Mouse (Mus musculus) lung, postnatal 14 days (tissue): ENCODE data around the gene Psip1.
"Not testable (repeated sequence)": the region's sequence is repeated elsewhere in the genome, so short reads cannot be mapped to it uniquely, and the experiment has no call there.

Experiments used
- DNase-seq: peaks from one replicate; pipeline ENCODE4 v3.0.0; 2021

Gene Psip1

DNA sequence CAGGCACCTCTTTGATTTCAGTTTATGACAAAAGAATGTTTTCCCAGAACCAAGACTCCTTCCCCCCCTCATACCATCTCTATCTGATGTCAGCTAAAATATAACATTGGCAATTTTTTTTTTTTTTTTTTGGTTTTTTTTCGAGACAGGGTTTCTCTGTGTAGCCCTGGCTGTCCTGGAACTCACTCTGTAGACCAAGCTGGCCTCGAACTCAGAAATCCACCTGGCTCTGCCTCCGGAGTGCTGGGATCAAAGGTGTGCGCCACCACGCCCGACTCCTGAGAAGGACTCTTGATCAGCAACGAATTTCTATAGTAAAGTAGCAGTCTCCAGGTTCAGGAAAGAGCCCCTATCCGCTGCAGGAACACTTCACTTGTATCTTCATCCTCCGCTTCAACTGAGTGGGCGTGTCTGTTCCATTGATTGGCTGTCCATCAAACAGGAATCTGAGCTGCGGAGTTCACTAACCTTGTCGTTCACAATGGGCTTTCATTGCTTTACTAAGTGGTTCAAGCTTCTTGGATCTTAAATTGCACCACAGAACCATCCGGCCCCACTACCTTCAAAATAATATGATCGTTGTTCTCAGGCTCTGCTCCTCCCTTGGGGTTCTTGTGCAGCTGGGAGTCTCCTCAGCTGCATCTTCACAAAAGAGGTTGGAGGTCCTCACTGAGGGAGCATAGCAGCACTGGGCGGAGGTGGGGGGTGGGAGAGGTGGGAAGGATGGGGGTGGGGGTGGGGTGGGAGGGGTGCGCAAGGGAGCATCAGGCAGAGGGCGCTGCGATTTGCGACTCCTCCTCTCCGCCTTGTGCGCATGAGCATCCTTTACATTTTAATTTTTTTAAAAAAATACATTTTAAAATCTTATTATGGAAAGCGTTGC, 14.1 kb upstream of the Psip1 start:
- no peak for DNase-seq

DNA sequence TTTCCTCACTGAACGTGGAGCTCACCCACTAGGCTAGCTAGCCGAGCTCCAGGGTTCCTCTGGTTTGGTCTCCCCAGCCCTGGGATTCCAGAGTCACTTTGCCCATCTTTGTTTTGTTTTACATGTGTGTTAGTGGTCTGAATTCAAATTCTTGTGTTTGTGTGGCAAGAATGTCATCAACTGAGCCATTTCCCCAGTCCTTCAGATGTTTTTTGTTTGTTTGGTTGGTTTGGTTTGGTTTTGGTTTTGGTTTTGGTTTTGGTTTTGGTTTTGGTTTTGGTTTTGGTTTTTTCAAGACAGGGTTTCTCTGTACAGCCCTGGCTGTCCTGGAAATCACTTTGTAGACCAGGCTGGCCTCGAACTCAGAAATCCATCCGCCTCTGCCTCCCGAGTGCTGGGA, 10.8 kb upstream of the Psip1 start:
- DNase-seq, result not testable (repeated sequence)

GRCm38 (mm10) chr4:83493112-83493511, 6.9 kb upstream of the Psip1 start:
- DNase-seq, result no peak

- DNase-seq, result no peak
Observed at GRCm38 (mm10) chr4:83489121-83489520, 2.9 kb upstream of the Psip1 start.

- peak; percentile 82 for DNase-seq
Observed at GRCm38 (mm10) chr4:83485735-83486116, 533 bp downstream of the Psip1 start.

DNA sequence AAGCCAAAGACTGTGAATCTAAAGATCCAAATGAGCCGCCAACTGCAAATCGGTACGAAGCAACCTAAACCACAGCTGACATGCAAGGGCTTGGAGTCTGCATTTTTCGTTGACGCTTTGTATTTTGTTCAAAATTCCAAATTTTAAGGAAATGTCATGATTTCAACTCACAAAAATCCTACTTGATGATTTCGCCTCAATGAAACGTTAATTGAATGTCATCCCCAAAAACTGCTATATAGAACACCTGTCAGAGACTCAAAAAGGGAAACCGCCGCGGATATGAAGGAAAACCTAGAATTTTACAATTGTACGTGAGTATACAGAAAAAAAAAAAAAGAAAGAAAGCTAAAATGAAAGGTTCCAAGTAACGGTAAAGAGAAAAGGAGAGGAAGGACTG, 1.0 kb downstream of the Psip1 start:
- DNase-seq, result no peak

DNA sequence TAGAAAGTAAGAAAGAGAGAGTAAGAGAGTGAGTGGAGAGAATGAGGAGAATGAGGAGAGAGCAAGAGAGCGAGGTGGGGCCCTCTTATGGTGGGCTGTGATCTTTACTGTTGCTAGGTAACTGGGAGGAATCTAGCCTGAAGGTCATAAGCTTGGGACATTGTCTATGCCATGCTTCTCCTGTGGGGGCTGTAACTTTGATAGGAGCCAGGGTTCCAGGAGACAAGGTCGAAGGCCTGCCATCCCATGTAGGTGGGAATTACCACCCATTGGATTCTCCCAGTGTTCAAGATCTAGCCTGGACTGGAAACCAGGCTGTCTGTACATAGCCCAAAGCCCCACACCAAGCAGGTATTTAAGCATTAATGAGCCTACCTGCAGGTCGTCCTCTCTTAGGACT, 18.1 kb downstream of the Psip1 start:
- no peak for DNase-seq

GRCm38 (mm10) chr4:83467615-83468014, 18.6 kb downstream of the Psip1 start:
- no peak for DNase-seq

- no peak for DNase-seq
Observed at GRCm38 (mm10) chr4:83464827-83465226, 21.4 kb downstream of the Psip1 start.

- no peak for DNase-seq
Observed at GRCm38 (mm10) chr4:83460106-83460505, 26.2 kb downstream of the Psip1 start.

DNA sequence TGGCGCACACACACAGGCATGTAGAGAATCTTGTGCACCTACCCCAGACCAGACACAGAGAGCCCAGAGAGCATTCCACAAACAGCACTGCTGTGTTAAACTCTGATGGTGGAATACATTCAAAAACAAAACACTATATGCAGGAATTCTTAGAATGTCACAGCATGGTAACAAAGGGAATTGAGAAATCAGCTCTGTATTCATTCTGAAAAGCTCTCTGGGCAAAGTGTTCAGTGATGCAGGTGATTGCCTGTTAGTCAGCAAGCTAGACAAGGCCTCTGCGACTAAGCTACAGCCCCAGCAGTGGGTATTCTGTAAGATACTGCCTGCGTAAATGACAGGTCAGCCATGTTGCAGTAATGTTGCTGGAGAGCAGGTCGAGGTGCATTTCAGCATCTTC, 35.5 kb downstream of the Psip1 start:
- DNase-seq, result no peak

- DNase-seq, result no peak
Observed at GRCm38 (mm10) chr4:83441050-83441449, 45.2 kb downstream of the Psip1 start.

GRCm38 (mm10) chr4:83439045-83439444, 47.2 kb downstream of the Psip1 start:
- DNase-seq, result no peak

DNA sequence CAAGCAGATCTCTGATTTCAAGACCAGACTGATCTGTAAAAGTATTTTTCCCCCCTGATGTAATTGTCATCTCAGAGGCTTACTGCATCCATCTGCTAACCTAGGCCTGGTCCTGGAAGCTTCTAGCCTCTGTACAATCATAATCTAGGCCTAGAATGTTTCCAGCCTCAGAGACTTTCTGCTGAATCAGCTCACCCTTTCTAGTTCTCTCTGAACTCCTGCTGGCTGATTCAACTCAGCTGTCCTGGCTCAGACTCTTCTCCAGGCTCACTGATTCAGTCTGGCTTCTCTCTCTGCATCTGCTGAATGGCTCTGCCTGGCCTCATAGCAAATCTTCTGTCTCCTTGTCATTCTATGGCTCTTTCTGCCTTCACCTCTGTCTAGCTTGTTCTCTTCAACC, 48.1 kb downstream of the Psip1 start:
- DNase-seq, result no peak

GRCm38 (mm10) chr4:83436375-83436774, 49.9 kb downstream of the Psip1 start:
- DNase-seq, result no peak

GRCm38 (mm10) chr4:83432901-83433300, 53.4 kb downstream of the Psip1 start:
- DNase-seq, result no peak

DNA sequence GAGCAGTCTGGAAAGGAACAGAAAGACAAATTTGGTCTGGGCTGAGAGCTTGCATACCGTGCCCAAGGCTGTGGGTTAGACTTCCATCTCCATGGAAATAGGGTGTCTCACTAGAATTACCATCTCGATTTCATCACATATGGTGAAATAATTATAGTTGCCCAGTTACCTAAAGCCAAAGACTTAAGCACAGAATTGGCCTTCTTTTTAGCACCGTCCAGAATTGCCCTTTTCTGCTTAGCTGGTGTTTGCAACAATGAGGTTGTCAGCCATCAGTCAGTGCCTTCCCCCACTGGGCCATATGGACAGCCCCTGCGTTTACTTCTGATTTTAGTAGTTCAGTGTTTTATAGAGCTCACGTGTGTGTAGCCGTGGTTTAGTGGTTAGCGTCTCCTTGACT, 54.3 kb downstream of the Psip1 start:
- DNase-seq, result no peak

- DNase-seq, result no peak
Observed at GRCm38 (mm10) chr4:83428845-83429244, 57.4 kb downstream of the Psip1 start.

DNA sequence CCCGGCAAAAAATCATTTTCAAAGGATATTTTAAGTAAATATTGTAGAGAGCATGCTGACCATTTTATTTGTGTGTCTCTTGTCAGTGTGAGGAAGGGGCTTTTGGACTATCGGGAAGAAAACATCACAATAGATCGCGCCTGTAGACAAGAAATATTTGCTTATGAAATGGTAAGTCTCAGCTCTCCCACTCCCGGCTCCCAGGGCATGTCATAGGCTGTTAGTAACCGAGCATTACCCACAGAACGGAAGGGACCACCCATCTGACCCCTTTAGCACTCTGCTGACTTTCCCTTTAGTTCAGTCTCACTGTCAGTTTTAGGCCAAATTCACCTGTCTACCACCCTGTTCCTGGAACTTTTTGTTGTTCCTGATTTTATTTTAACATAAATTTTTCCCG, 58.6 kb downstream of the Psip1 start:
- DNase-seq, result no peak

DNA sequence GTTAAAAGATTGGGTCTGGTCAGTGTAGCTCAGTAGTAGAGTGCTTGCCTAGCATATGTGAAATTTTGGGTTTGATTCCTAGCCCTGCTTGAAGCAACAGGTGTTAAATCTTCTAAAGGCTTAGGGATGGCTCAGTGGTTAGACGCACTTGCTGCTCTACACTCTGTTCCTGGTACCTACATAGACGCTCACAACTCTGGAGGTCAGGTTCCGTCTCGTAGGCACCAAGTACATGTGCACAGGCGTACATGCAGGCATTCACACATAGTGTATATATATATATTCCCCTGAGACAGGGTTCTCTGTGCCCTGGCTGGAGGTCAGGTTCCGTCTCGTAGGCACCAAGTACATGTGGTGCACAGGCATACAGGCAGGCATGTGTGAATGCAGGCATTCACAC, 59.1 kb downstream of the Psip1 start:
- DNase-seq, result no peak

GRCm38 (mm10) chr4:83425119-83425518, 61.1 kb downstream of the Psip1 start:
- no peak for DNase-seq

DNA sequence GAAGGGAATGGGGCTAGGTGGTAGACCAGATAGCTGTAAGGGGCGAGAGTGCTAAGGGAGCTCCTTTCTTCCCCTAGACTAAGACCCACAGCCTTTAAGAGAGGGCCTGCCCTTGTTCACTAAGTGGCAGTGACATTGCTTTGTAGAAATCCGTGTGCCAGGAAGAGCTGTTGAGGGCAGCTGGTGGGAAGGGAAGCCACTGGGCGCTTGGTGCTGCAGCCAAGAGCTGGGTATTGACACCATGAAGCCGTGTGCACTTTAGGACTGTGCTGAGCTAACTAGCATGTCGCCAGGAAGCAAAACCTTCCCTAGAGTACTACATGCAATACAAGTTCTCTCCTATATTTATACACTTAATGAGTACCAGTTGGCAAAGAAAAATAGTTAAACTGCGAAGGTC, 62.6 kb downstream of the Psip1 start:
- no peak for DNase-seq

DNA sequence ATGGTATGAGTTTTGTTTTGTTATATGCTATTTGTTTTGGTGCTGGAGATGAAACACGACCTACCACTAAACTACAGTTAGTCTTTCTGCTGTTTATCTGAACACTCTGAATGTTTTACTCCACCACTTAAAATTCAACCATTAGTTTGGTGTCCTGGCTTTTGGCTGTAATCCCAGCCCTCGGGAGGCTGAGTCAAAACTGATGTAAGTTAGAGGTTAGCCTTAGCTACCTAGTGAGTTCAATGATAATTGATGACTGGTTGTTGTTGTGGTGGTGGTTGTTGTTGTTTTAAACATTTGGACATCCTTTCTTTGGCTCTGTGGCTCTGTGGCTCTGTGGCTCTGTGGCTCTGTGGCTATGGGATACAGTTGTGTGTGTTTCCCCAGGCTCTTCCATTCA, 67.5 kb downstream of the Psip1 start:
- DNase-seq, result no peak

DNA sequence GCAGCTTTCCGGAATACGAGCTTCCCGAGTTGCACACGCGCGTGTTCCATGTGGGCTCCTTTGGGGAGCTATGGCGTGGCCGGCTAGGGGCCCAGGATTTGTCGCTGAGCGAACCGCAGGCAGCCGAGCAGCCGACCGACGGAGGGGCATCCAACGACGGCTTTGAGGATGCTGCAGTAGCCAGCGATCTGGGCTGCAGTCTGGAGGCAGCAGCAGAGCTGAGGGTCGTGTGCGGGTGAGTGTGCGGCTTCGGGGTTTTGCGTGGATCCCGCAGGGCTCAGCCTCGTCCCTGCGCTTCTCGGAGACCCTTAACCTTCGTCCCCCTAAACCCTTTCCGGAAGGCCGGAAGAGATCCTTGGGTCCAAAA, 68.5 kb downstream of the Psip1 start:
- no peak for DNase-seq

GRCm38 (mm10) chr4:83417160-83417819, 69.0 kb downstream of the Psip1 start, which contains the start of gene Snapc3:
Snapc3 (plus strand) TSS chr4:83417724.
- peak; percentile 96 for DNase-seq
